Mouse (Mus musculus) cerebellum, adult (tissue): ENCODE data around the gene Btg2.

ENCODE experiments used
- ATAC-seq: cut with Nextera tagmentation; 2 replicates; pipeline ENCODE4 v1.9.2; 2017; ENCODE audit warnings: mild to moderate bottlenecking, moderate library complexity, mixed read lengths; ENCODE audit not compliant: insufficient number of reproducible peaks, low FRiP score, low TSS enrichment

The Btg2 gene

DNA sequence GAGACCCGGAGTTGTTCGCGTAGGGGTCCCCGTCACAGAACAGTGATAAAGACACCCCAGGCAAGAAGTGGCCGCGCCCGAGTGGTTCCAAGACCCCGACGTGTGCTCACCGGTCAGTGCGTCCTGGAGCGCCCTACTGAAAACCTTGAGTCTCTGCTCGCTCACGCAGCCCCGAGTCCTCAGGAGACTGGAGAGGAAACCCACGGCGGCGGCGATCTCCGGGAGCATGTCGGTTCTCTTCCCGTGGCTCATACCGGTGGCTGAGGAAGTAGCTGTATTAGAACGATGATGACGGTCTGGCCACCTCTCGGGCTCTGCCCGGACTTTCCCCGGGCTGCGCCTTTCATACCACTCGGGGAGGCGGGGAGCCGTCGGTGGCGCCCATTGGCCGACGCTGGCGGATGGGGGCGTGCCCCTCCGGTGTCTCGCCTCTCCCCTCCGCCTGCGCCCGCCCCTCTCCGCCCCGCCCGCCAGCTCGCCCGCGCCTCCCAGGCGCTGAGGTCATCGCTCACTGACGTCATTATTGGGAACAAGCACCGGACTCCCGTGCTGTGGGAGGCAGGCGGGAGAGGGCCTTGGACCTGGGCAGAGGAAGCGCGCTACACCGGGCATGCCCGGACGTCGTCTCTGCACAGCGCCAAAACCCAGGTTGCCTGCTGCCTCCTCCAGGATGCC, at the start of gene Btg2:
Gene Btg2, minus strand, starts transcription at position 319 of the 675 bp plus-strand sequence.
- peak; percentile 87 for ATAC-seq

DNA sequence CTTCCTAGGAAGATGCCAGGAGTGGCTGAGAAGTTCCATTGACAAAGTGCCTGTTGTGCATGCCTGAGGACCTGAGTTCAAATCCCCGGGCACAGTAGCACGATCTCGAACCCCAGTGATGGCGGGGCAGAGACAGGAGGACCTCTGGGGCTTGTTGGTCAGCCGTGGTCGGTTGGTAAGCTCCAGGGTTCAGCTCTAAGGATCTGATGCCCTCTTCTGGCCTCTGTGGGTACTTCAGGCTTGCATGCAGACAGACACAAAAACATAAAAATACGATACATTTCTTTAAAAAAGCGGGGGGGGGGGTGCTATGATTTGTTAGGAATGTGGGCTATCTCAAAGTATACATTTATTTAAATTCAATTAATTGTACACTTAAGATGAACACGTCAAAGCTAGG, 43.3 kb upstream of the Btg2 start:
- ATAC-seq: no peak

DNA sequence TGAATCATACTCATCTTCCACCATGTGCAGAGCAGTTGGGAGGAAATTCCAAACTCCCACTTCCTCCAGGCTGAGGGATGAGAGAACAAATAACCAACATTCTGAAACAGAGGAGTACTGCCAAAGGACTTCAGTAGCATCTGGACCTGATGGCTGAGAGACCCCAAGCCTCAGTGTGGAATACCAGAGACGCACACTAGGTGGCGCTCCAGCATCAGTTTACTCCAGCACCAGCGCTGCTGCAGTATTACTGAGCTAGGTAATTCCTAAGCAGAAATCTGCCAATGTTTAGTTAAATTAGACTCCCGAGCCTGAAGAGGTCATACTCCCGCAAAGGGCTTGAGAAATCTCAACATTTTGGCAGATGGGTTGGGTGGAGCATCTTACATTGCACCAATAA, 41.3 kb upstream of the Btg2 start:
- peak; percentile 66; the same call in 1 of the 2 replicates for ATAC-seq

DNA sequence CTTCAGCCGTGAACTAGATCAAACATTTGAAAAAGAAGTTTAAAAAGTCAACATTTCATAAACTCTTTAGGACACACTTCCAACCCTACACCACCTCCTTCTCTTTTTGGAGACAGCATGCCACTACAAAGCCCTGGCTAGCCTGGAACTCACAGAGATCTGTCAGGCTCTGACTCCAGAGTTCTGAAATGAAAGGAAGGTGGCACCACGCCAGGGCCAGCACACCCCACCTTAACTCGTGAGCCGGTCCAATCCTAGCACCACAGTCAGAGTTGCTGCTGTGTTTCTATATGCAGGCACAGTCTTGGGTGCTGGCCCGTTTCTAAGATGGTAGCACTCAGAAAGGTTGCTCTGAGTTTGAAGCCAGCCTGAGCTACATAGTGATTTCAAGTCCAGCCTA, 38.2 kb upstream of the Btg2 start:
- ATAC-seq: no peak

GRCm38 (mm10) chr1:134115424-134115823, 36.5 kb upstream of the Btg2 start:
- ATAC-seq: no peak

DNA sequence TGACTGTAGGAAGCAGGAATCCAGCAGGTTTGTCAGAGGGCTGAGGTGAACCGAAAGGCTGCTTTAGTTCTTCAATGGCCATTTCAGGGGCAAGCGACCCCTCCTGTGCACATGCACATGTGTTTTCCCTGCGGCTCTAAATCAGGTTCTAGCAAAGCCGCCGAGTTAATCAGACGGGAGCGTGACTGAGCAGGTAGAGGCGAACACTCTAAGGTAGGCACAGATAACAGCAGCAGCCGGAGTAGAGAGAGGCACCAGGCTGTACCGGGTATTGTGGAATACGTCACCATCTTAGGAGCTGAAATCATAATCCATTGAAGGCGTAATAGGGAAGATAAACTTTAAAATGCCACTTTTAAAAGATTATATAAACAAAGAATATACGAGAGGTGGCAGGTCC, 35.8 kb upstream of the Btg2 start:
- ATAC-seq: no peak

DNA sequence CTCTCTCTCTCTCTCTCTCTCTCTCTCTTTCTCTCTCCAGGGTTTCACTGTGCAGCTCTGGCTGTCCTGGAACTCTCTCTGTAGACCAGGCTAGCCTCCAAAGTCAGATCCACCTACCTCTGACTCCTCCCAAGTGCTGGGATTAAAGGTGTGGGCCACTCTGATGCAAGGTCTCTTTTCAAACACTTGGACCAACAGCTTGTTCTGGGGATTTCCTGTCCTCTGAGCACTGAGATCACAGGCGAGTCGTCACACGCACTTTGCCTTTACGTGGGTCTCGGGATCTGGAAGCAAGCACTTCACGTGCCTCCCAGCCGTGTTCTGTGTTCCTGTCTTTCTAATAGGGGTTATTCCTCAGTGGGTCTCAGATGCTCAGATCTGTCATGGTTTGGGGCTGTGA, 35.1 kb upstream of the Btg2 start:
- no peak for ATAC-seq

DNA sequence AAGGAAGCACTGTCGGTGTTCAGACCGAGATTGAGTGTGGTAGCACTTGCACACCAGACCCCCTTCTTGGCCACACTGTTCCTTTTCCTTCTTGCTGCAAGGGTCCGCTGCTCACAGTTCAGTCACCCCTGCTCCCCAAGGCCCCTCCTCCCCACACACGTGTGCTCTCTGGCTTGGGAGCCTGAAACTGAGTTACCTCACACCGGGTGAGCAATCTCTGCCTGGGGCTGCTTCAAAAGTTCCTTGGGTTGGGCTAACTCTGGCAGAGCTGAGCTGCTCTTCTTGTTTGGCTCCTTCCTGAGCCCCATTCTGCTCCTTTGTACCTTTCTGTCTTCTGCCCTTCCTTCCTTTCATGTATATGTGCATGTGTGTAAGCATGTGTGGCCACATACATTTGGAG, 34.6 kb upstream of the Btg2 start:
- ATAC-seq: no peak

GRCm38 (mm10) chr1:134110979-134111378, 32.1 kb upstream of the Btg2 start, which contains the start of gene Chit1:
TSS of gene Chit1 (plus strand) at chr1:134111242.
- ATAC-seq: no peak

DNA sequence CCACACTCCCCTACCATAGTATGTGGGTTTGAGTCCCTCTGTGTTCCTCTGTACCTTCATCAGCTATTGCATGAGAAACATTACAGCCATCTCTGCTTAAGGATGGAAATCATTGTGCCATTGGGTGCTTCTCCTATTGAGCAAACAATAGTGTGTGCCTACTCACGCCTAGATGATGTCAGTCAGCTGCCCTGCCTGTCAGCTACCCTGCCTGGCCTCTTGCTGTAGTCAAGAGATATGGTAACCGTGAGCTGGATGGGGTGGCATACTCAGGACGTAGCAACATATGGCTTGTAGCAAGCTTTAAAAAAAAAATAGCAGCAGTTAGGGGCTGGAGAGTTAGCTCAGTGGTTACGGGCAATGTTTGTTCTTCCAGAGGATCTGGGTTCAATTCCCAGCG, 31.5 kb upstream of the Btg2 start:
- ATAC-seq: no peak

GRCm38 (mm10) chr1:134110015-134110414, 31.1 kb upstream of the Btg2 start:
- ATAC-seq: no peak

GRCm38 (mm10) chr1:134107777-134108176, 28.9 kb upstream of the Btg2 start:
- ATAC-seq: no peak

GRCm38 (mm10) chr1:134106719-134107118, 27.8 kb upstream of the Btg2 start:
- 0 out of 2 replicates have a peak, but pooled peaks have one; percentile 70 for ATAC-seq

- 0 out of 2 replicates have a peak, but pooled peaks have one; percentile 6 for ATAC-seq
Measured at GRCm38 (mm10) chr1:134105764-134106430, 27.0 kb upstream of the Btg2 start.

DNA sequence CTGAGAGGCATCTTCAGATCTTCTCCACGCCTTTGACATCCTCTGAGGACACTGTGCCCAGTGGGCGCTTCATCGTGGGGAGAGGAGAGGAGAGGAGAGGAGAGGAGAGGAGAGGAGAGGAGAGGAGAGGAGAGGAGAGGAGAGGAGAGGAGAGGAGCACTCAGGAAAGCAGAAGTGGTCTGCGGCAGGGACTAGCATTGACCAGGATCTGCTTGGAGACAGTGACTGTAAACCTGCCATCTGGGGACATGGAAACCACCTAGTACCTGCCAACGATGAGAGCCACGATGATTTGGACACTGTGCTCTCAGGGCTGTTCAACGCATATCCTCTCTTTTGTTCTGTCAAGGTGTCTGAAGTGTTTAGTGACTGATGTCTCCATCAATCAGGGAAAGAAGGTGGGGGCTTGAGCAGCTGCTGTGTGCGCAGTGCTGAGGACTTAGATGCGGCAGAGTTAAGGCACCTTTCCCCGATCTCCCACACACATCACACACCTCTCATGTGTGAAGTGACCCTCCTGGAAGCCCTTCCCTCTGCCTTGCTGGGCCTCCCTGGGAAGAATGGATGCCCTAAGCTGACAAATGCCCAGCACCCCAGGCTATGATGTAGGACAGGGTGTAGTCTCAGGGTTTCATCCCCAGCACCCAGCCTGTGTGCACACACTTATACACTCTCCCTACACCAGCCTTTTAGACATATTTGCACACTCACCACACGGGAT, 26.3 kb upstream of the Btg2 start:
- no peak for ATAC-seq

DNA sequence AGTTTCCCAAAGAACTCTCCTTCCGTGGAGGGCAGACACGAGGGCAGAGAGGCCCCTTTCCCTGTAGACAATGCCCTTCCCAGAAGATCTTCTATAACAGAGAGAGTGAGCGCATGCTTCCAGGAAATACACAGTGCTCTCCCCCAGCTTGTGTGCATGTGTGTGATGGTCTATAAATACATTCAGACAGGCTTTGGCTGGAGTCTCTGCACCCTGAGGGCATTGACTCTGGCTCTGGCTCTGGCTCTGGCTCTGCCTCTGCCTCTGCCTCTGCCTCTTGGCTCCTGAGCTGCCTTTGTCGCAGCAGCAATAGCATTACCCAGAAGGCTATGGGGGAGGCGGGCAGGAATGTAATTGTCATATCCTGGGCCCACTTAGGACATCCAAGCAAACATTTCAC, 24.9 kb upstream of the Btg2 start:
- ATAC-seq: no peak

DNA sequence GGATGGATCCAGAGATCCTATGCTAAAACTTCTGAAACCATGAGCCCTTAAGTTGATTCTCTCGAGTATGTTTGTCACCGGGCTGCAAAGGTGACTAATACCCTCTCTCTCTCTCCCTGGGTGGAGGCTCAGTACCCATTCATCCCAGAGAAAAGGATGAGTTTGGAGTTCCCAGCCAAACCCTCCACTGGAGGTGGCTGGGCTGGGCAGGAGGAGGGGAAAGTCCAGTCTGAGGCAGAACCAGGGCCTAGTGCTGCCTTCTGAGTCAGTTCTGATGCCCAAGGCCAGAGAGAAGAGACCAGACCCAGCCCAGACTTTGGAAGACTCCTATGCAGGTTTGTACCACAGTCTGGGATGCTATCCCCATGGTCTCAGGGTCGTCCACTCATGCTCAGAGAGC, 22.7 kb upstream of the Btg2 start:
- ATAC-seq: no peak

- ATAC-seq: no peak
Measured at GRCm38 (mm10) chr1:134100928-134101327, 22.0 kb upstream of the Btg2 start.

GRCm38 (mm10) chr1:134100401-134100800, 21.5 kb upstream of the Btg2 start:
- ATAC-seq: no peak

DNA sequence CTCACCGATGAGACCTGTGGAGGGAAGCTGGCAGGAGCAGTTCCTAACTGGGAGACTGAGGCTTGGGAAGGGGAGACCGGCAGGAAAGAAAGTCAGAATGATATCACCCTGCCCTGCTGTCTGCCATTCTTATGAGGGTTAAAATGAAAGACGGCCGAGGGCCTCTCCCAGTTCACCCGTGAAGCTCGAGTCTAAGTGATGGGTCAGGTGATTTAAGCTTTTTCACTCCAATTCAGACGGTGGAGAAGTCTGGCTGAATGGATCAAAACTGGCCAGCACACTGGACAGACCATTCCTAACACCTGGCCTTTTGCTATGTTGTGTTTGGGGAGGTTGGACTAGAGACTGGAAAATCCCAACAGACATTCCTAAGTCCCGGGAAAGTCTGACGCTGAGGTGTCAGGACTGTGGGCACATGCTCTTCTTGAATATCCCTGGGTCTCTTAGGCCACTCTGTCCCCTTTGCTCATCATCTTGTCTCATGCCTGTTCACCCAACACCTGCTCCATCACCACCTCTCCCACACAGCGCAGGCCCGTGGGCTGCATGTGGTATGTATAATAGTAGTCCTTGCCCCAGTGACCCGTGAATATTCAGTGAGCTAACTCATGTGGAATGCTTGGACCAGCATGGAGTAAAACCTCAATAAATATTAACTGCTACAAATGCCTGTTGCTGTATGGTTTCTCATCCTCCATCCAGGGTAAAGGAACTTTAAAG, 20.8 kb upstream of the Btg2 start:
- no peak for ATAC-seq
